Mouse (Mus musculus) adrenal gland, postnatal 4 days (tissue): ENCODE data around the gene Cdhr2. TPM values are rescaled to one million over a fixed set of nuclear protein-coding genes. Genes with fewer than 3 reads are reported as not detected.

Experiments
- DNase-seq, 2 experiments: peaks; one replicate each; pipeline ENCODE4 v3.0.0; 2021 to 2022; ENCODE audit warnings: low spot score in 2 of 2, mixed read lengths in 2 of 2
- total RNA-seq, 2 experiments: library from RNA; stranded (reverse); gene quantifications; 2 replicates each; pipeline ENCODE4 v1.2.3; 2021

The Cdhr2 gene
- total RNA-seq, 2 experiments from 2014 or later: 2.1 to 5.8 TPM

DNA sequence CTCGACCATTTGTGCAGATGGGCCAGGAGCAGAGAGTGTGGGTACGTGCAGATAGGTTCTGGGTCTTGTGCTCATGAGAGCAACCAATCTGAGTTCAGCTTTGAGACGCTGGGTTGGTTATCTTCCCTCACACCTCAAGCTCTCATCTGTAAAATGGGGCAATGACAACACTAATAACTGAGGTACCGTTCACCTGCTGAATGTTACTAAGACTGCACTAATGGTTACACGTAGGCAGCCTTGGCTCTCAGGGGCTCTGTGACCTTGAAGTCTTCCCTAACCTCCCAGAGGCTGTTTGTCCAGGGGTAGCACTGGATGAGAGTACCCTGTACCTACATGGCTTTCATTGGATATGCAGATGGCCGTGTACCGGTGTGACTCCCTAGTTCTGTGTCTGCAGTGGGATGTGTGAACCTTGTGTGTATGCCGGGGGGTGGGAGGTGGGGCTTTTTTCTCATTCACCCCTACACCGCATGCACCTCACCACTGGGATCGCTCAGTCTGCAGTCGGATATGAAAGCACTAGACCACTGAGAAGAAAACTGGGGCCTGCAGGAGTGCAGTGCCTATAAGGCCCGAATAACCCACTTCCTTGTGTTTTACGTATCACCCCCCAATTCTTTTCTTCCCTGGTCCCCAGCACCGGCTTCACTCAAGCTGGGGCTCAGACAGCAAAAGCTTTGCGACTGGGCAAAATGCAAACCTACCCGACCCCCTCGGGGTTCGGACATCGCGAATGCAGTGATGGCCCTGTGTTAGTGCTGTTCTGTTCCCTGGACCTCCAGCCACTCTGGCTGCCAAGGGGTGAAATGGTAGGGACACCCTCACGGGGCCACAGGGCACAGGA lies 8.3 kb upstream of the Cdhr2 start:
- DNase-seq: no peak

DNA sequence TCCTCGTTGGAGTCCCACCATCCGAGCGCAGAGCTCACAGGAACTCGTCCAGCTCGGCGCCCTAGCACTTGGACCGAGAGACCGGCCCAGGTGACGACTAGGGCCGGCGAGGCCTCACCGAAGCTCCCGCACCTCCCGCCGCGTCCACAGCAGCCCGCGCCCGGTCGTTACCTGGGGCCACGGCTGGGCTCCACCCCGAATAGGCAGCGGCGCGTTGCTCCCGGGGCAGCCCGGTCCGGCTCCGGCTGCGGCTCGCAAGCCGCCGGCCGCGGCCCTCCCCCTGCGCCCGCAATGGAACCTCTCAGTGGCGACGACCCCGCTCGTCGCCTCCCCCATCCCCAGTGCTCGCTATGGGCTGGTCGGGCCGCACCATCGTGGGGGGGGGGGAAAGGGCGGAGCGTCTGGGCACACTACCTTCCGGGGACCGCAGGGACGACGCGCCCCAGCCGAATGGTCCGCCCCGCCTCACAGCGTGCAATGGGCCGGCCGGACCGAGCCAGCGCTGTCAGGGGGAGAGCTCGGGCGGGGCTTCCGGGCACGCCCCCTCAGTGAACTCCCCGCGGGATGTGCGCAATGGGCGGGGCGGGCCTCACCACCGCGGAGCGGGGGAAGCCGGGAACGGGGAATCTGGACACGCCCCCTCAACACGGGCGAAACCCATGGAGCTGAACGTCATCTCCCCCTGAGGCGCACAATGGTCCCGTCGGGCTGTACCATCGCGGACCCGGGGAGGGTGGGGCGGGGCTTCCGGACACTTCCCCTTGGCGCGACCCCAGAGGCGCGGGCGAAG lies 7.5 kb upstream of the Cdhr2 start, which contains the start of gene Rnf44:
Gene Rnf44 (minus strand): TSS at position 350 of the 790 bp plus-strand sequence.
- DNase-seq: peak; percentile 98 to 99

DNA sequence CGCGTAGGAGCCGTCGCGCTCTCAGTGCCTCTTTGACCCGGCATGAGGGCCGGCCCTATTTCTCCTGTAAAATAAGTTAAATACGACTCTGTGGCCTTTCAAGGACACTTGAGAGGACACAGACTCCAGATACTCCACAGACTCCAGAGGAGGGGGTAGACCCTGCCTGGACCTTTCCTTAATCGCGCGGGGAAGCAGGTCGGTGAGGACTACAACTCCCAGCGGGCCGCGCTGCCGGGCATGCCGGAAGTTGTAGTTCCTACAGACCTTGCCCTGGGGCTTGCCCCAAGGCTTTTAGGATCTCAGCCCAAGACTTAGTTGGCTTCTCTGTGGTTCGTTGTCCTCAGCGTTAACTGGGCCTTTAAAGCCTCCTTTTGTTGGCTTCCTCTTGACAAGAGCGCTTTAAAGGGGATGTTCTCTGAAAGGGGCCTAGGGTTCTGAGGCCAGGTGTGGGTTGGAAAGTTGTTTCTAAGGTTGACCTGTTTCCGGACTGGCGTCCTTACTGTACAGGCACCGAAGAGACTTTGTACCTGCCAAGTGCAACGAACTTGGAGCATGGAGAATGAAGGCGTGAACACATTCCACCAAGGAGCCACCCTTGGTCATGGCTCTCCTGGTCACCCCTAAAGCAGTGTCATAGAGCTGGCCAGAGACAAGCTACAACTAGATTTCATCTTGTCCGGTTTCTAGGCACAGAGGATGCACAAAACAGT lies 6.8 kb upstream of the Cdhr2 start:
- DNase-seq: peak in 1 of 2 experiments; percentile 82

DNA sequence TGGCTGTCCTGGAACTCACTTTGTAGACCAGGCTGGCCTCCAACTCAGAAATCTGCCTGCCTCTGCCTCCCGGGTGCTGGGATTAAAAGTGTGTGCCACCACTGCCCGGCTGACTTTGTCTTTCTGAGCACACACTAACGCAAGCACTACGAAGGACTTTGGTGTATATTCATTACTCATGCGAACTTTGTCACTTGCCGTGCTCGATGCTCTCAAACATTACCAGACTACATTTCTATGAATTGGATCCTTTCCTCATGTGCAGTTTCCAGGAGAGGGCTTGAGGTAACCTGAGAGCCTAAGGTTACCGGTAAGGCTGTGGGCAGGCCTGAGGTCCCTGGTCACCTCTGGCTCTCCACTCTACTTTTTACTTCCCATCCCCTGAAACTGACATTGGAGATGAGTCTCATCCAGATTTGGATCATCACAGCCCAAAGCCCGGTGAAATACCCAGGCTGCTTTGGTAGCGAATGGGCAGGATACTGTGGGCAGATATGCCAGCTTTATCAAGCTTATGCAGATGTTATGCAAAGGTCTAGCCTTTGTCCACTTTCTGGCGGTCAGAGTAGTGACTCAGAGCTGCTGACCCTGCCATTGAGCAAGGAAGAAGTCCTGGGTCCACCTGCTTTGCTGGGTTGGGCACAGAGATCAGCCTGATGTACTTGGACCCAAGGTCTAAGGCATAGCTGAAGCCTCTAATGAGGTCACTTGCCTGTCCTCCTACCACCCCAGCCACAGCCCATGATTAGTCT lies 5.6 kb upstream of the Cdhr2 start:
- no peak for DNase-seq

DNA sequence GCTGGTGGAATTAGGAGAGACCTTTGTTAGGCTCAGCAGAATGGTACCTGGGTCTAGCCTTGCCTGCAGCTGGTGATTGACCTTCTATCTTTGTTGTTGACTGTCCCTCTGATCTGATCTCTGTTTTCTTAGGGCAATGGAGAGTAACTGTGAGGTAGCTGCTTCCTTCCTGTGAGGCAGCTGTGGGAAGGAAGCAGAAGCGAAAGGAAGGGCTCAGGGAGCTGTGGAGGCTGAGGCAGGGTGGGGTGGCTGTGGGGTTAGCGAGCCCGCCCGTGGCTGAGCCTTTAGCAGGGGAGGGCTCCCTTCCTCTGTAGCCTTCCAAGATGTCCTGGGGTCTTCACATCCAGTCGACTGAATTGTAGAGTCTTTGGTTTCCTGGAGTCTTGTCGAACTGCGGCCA lies 1.2 kb downstream of the Cdhr2 start:
- no peak for DNase-seq

DNA sequence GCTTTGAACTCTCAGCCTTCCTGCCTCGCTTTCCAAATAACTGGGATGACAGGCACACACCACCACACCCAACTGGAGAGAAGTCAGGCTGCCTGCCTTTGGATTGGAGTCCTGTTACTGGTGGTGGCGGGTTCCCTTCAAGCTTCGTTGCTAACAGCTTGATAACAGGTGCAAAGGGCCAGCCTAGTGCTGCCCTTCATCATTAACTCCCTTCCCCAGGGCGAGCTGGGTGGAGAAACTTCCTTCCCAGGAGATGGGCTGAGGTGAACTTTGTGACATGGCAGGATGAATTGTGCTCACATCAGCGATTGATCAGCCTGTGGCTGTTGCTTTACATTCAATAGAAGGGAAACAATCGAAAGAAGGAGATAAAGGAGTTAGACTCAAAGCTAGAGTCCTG lies 3.6 kb downstream of the Cdhr2 start:
- DNase-seq: no peak

DNA sequence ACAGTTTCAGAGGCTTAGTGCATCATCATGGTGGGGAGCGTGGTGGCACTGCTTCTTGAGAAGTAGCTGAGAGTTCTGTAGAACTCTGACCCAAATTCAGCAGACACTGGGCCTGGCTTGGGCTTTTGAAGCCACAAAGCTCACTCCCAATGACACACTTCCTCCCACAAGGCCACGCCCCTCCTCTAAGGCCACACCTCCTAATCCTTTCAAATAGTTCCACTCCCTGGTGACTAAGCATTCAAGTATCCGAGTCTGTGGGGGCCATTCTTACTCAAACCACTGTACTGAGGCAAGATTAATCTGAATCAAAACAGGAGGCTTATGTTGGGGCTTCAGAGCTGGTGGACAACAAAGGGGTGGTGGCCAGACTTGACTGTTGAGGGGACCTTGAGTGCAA lies 9.6 kb downstream of the Cdhr2 start:
- no peak for DNase-seq

DNA sequence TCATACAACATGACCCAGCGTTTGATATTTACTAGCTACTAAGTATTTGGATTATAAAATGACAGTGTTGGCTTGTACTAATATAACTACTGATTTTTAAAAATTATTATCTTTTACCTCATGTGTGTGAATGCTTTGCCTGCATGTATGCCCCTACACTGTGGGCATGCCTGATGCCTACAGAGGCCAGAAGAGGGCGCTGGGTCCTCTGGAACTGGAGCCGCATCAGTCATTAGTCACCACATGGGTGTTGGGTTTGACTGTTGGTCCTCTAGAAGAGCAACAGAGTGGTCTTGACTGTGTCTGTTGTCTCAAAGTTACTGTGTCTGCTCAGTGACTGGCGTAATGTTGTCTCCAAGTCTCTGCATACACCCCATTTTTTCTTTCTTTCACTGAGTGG lies 13.1 kb downstream of the Cdhr2 start:
- DNase-seq: no peak

DNA sequence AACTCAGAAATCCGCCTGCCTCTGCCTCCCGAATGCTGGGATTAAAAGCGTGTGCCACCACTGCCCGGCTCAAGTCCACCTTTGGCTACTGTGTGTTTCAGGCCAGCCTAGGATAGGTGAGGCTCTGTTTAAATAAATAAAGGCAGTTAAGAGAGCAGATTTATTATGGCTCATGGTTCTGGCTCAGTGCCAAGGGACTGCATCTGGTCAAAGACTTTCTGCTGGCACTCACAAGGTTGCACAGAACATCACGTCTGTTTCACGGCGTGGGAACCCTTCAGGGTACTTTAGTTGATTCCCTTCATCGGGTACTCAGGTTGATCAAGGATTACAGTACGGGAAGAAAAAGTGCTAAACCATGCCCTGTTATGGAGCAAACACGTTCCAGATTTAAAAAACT lies 13.7 kb downstream of the Cdhr2 start:
- DNase-seq: no peak

DNA sequence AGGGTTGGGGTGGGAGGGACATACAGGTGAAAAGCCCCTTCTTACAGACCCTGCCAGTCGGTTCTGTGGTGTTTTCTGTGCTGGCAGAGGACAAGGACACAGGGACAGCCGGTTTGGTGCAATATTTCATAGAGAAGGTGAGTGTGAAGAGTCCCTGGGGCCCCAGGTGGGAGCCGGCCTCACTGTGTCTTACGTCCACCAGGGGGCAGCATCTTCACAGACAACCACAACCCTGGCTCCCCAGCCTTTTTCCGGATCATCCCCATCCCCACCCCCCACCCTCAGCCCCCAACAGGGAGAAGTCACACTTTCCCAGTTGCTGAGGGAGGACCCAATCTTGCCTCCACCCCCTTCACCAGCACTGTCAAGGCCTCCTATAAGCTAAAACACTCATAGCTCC lies 15.7 kb downstream of the Cdhr2 start:
- no peak for DNase-seq

DNA sequence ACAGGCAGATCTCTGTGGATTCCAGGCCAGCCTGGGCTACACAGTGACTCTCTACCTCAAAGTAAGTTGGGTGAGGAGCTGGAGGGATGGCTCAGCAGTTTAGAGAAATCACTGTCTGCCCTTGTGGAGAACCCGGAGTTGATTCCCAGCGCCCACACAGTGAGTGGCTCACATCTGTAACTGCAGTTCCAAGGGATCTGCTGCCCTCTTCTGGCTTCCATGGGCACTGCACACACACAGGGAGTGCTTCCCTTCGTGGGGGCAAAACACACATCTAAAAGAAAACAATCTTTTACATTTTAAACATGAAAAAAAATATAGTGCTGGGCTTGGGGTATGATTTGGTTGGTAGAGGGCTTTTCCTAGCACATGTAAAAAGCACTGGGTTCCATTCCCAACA lies 21.9 kb downstream of the Cdhr2 start:
- DNase-seq: no peak

DNA sequence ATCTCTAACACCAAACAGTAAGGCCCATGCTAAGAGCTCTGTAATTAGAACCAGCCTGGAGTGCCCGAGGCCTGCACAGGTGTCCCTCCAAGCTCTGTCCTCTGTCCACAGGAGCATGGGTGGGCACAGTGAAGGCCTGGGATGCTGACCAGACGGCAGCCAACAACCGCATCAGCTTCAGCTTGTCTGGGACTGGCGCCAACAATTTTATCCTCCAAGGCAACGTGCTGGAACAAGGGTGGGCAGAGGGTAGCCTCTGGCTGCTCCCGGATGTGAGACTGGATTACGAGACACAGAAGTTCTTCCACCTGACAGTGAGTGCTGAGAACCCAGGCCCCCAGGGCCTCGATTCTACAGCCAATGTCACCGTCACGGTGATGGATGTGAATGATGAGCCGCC lies 24.9 kb downstream of the Cdhr2 start:
- no peak for DNase-seq

DNA sequence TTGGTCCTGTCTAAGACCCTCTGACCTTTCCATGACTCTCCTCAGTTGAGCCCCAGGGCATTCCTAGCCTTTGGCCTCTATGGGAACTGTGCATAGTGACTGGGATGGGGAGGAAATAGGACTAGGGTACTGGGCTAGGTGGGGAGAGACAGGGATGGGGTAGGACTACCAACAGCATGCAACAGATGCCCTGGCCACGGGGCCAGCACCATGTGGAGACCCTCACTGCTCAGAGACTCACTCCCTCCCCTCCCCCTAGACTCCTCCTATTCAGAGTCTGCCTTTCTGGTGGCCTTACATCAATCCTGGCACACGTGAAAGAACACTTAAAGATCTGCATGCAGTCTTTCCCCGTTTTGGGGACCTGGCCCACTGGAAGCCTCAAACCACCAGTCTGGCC lies 35.7 kb downstream of the Cdhr2 start:
- DNase-seq: no peak

DNA sequence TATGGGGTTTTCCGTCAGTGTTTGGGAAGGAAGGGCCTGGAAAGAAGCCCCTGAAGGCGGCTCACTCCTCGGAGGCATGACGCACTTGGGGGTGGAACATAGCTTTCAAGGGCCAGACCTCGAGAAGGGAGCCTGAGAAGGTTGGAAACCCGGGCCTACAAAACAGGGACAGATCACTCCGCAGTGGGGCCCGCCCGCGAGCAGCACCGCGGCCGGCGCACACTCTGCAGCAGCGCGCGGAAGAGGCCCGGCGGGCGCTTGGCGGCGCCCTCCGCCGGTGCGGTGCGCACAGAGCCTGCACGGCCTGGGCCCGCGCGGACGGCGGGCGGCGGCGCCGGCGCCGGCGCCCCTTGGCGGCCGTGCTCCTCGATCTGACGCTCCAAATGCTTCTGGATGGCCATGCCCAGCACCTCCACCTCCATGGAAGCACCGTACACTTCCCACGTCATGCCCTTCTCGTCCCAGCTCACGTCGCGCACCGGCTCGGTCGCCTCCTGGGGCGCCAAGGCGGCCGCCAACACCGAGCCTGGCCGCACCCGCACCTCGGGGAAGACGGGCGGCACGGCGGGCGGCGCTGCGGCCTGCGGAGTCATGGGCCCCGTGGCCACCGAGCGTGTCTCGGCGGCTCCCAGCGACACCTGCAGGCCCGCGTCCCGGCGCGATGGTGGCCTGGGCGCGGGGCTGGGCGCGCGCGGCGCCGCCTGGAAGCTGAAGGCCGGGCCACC lies 36.4 kb downstream of the Cdhr2 start:
- no peak for DNase-seq

DNA sequence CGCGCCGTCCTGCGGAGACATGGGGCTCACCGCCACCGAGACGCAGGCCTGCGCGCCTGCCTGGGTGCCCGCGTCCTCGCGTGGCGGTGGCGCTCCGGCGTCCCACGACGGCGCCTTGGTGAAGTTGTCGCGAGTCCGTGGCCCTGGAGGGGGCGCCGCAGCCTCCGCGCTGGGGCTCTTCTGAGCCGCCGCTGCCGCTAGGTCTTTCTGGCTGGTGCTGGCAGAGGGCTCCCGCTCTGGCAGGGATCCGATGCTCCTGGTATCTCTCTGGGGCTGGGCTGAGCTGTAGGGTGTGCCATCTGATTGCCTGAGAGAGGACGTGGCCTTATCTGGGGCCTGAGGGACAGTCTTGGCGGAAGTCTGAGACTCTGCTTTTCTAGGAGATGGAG lies 36.9 kb downstream of the Cdhr2 start:
- no peak for DNase-seq

DNA sequence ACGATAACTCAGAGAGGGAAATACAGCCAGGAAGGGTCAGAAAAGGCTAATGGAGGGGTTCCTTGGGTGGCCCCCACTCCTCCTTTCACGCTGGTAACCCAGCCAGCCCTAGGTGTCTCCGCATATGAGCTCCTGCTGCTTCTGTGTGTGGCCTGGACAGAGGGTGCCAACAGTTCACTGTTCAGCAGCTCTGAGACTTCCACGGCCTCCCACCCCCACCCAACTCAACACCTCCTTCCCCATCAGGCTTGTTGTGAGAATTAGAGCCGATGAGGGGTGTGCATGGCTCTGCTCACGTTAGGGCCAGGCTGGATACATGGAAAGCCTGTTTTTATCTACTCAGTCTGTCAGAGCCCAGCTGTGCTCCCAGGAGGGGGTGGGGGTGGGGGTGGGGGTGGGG lies 44.8 kb downstream of the Cdhr2 start:
- DNase-seq: no peak

DNA sequence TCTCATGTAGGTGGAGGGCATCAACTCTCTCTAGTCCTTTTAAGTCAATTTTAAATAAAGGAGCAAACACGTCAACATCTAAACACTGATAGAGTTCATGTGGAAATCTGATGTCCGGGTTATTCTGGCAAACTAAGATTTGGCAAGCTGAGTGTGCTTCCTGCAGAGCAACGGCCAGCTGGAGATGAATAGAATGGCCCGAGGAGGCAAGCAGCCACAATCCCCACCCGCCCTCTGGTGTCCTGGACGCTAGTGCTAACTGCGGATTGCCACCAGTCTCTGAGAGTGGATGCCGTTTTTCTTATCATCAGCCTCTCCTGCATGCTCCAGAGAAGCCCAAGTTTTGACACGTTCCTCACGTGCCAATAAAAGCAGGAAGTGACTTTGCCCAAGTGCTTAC lies 45.6 kb downstream of the Cdhr2 start:
- DNase-seq: no peak

DNA sequence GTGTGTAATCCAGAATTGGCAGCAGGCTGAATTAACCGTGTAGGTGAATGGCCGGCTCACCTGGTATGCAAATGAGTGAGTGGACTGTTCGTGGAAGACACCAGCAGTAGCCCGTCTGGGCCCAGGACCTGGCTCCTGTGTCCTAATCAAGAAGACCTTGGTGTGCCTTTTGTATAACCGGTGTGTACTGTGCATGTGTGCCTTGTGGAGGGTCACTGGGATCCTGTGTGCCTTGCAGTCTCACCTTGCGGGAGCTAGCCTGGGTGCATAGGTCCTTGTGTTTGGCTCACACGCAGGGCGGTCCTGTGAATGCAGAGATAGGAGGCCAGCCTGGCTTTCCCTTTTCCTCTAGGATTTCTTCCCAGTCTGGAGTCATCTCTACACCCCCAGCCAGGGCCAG lies 46.9 kb downstream of the Cdhr2 start:
- DNase-seq: no peak

DNA sequence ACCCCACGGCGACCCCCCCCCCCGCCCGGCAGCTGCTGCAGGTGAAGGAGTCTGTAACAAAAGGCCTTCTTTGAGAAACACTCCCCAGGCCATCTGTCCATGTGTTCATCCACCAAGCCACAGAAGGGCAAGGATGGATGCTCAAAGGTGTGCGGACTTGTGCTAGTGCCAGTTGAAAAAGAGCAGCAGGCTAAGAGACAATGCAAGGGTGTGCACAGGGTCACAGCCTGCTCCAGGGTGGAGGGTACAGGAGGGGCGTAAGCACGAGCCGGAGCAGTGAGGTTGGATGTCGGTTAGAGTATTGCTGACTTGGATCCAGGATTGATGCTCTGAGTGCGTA lies 47.4 kb downstream of the Cdhr2 start:
- DNase-seq: no peak

DNA sequence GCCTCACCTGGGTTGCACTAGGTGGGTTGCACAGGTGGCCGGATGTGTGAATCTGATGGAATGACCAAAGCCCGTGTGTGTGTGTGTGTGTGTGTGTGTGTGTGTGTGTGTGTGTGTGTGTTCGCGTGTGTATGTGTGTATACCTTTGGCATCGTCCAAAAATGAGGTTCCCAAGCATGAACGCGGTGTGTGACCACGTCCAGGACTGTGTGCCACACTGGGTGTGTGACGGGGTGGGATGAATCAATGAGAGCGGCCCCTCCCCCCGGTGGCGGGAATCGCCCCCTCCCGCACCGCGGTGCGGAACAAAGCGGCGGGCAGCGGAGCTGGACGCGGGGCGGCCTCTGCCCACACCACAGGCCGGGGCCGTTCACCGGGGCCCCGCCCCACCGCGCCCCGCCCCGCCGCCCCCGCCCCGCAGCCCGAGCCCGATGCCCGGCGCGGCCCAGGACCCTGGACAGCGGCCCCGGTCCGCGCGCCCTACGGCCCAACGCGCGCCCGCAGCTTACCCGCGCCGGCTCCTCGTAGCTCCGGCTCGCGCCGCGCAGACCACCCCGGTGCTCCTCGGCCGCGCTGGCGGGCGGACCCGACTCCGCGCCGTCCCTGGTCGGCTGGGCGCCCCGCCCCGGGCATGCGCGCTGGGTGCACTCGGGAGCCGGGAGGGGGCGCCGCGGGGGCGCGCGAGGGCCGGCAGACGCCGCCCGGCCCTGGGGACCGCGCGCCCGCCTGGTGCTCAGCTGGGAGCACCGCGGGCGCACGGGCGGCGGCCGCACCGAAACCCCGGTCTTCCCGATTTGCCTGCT lies 48.0 kb downstream of the Cdhr2 start:
- DNase-seq: no peak
